Mouse (Mus musculus) embryo, embryonic 9.5 days (tissue): ENCODE measurements around the gene Ubtd1.

ENCODE experiments used
- DNase-seq: peaks from one replicate; pipeline ENCODE4 v3.0.0-alpha.2; 2017; ENCODE audit errors: extremely low spot score

Ubtd1 gene

GRCm38 (mm10) chr19:41981595-41981927 lies at the start of gene Ubtd1:
Gene Ubtd1, plus strand, starts transcription at chr19:41981763.
- DNase-seq = no peak

- no peak for DNase-seq
Measured at GRCm38 (mm10) chr19:41932686-41933085, 48.9 kb upstream of the Ubtd1 start.

GRCm38 (mm10) chr19:41933179-41934086 lies 48.1 kb upstream of the Ubtd1 start, which contains the start of the genes Exosc1 and Zdhhc16:
Gene Exosc1, minus strand, starts transcription at chr19:41933423.
Gene Zdhhc16, plus strand, starts transcription at chr19:41933480.
- peak; percentile 99 for DNase-seq

GRCm38 (mm10) chr19:41934124-41934523 lies 47.4 kb upstream of the Ubtd1 start:
- no peak for DNase-seq

- DNase-seq = no peak
Measured at GRCm38 (mm10) chr19:41935921-41936320, 45.6 kb upstream of the Ubtd1 start.

GRCm38 (mm10) chr19:41938539-41938938 lies 43.0 kb upstream of the Ubtd1 start:
- DNase-seq = no peak

DNA sequence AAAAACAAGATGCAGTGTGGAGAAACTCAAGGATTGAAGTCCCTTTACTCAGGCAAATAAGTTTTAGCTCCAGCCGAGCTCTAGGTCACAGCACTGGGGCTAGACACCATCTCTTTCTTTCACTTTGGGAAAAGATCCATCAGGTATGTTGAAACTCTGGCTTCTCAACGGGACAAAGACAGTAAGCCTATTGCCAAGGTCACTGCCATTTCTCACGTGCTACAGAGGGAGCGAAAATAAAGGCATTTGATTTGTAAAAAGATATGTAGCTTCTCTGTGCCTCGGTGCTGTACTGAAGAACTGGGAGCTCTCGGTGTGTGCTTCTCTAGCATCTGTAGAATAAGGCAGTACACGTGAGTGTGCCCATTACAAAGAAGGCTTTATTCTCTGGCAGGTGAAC lies 37.7 kb upstream of the Ubtd1 start:
- no peak for DNase-seq

GRCm38 (mm10) chr19:41952287-41952686 lies 29.3 kb upstream of the Ubtd1 start:
- no peak for DNase-seq

DNA sequence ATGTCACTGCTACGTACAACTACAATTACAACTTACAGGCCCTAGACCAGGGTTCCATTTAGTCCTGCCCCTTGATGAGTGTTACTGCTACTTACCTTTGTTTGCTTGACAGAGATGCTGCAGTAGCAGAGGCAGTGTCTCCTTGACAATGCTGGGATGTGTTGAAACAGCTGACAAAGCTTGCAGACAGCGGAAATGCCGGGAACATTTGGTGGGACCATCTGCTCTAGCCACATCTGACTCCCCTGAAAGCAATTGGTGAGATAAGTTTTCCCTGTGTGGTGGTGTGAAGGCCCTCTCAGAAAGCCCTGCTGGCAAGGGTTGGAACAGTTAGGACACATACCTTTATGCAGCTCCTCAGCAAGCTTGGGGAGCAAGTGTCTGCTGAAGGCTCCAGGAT lies 28.0 kb upstream of the Ubtd1 start:
- DNase-seq = no peak

DNA sequence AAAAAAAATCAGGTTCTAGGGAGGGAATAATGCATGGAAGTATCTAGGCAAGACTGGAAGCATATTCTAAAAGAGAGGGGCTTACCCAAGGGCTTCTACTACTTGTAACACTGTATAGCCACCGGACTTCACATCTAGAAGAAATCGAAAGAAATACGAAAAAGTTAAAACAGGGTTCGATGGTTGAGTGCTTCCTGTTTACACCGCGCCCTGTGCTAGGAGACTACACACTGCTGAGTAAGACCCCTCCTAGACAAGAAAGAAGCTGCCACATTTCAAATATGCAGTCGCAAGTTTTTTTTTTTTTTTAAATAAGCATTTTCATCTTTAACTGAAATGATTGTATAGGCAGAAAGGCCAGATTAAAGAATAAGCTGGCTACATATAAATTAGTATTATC lies 11.9 kb upstream of the Ubtd1 start:
- DNase-seq = no peak

DNA sequence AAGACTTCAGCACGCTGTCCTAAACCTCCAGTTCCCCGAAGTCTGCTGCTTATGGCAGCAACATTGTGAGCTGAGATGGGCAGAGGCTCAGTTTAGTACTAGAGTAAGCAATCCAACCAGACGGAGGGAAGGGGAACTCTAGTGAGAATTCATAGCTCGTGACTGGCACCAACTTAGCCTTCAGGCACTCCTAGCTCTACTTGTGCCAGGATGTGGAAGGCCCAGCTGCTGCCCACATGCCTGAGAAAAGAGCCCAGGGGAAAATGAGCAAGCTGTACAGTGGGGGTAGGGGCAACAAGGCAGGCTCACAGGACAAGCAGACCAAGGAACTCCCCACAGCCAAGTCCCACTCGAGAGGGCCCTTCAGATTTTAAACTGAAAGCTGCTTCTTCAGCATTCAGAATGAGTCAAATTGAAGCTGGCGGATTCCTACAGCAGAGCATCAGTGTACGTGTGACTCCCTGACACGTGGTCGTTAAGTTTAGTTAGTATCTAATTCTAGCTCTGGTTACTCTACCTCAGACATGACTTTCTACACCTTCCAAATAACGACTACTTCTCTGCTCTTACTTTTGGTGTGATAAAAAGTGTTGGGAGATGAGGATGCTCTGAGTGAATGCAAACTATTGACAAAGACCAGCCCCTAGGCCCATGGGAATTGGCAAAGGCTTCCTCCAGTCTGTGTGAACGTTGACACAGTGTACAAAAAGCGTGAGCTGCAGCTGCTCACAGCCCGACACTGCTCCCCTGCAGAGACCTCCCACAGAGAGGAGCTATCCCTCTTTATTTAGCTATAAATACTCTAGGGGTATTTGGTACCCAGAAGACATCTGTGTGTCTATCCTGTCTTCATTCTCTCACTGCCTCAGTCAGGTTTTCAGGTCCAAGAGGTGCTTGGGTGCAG lies 7.4 kb upstream of the Ubtd1 start:
- no peak for DNase-seq

DNA sequence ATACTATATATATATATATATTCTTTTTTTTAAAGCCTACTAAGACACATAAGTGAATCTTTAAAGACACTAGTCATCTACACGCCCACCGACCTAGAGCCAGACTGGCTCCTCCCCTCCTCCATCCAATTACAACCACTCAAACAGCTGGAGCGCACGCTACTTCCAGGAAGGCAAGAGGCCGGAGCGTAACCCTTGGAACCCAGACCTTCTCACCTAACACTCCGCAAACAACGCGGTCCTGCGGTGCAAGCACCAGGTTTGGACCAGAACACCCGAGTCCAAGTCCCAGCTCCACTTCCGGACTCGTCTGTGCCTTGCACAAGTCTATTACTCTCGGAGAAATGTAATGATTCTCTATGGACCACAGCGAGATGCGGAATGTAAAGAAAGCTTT lies 1.1 kb upstream of the Ubtd1 start:
- no peak for DNase-seq

DNA sequence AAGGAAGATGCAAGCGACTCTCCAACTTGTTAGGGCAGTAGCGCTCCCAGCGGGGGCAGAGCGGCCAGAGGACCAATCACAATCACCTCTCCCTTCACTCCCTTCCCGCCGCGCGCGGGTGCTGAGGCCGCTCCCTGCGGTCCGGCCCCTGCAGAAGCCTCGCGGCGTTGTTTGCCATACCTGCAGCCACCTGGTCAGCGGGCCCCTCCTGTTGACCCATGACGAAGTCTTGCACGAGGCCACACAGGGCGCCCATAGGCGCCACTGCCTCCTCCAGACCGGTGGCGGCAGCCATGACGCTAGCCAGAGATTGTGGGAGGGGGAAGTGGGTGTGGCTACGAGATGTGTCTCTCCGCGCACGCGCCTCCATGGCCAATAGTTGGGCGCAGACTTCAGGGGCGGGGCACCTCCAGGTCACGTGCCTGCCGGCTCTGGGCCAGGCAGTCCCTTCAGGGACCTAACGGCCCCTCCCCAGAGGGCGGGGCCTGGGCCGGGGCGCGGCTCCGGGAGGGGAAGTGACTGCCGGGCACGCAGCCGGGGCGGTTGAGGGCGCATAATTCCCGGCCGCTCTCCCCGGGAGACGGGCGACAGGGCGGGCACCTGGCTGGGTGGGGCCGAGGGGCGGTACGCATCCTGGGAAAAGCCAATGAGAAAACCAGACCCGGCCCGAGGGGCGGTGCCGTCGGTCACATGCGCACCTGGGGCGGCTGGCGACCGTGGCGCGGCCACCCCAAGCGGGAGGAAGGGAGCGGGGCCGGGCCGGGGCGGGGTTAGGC lies 556 bp upstream of the Ubtd1 start, which contains the start of gene Mms19:
Gene Mms19, minus strand, starts transcription at position 339 of the 776 bp plus-strand sequence.
- peak; percentile 99 for DNase-seq

GRCm38 (mm10) chr19:41981931-41982790 lies 598 bp downstream of the Ubtd1 start:
- DNase-seq = peak; percentile 52

- DNase-seq = no peak
Measured at GRCm38 (mm10) chr19:41982791-41983150, 1.2 kb downstream of the Ubtd1 start.

DNA sequence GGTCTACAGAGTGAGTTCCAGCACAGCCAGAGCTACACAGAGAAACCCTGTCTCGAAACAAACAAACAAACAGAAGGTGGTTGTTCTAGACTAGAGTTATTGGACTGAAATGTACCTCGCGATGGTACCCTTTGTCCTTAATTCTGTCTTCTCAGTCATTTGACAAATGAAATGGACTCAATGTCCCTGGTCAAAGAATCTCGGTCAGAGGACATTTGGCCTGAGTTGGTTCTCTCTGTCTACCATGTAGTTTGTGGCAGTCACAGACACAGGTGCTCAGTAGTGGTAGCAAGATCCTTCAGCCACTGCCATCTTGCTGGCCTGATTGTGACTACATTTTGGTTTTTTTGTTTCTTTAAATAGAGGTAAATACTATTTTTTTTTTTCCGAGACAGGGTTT lies 4.4 kb downstream of the Ubtd1 start:
- no peak for DNase-seq

- no peak for DNase-seq
Measured at GRCm38 (mm10) chr19:41987206-41987605, 5.6 kb downstream of the Ubtd1 start.

- DNase-seq = no peak
Measured at GRCm38 (mm10) chr19:41989810-41990209, 8.2 kb downstream of the Ubtd1 start.

- DNase-seq = no peak
Measured at GRCm38 (mm10) chr19:41991926-41992477, 10.4 kb downstream of the Ubtd1 start.

GRCm38 (mm10) chr19:41992971-41993370 lies 11.4 kb downstream of the Ubtd1 start:
- no peak for DNase-seq

DNA sequence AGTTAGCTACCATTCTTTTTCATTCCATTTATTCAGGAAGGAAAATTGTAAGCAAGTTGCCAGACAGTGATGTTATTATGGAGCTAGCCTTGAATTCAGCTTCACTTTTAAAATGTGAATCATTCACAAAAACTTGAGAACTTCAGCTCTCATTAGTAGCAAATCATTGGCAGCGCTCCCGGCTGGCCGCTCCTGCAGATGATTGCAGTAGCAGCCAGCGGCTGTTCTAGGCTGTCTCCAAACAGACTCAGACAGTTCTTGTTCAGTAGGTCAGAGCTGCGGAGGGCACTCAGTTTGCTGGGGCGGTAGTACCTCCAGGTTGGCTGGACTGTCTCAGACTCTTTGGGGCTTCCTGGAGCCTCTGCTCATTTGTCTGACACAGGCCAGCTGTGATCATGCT lies 11.9 kb downstream of the Ubtd1 start:
- no peak for DNase-seq
